Mouse (Mus musculus): ENCODE measurements around the gene Ssbp1. TPM values are rescaled to one million over a fixed set of nuclear protein-coding genes. Genes with fewer than 3 reads are reported as not detected.

The Ssbp1 gene
- total RNA-seq, 2 experiments from 2014 or later: 29.9 to 30.0 TPM

- no peak for DNase-seq (ENCODE audit: low spot score in 2 of 2)
Observed at GRCm38 (mm10) chr6:40454436-40455041, 16.6 kb upstream of the Ssbp1 start.

GRCm38 (mm10) chr6:40465710-40466109 is 5.4 kb upstream of the Ssbp1 start:
- DNase-seq (ENCODE audit: low spot score in 2 of 2): peak in 1 of 2 experiments; percentile 9

- no peak for DNase-seq (ENCODE audit: low spot score in 2 of 2)
Observed at GRCm38 (mm10) chr6:40471720-40472010, 513 bp downstream of the Ssbp1 start.

- DNase-seq (ENCODE audit: low spot score in 2 of 2): no peak
Observed at GRCm38 (mm10) chr6:40476132-40476531, 5.0 kb downstream of the Ssbp1 start.

GRCm38 (mm10) chr6:40479705-40480104 is 8.6 kb downstream of the Ssbp1 start:
- peak in 1 of 2 experiments; percentile 13 for DNase-seq (ENCODE audit: low spot score in 2 of 2)

GRCm38 (mm10) chr6:40482318-40482717 is 11.2 kb downstream of the Ssbp1 start:
- DNase-seq (ENCODE audit: low spot score in 2 of 2): no peak

GRCm38 (mm10) chr6:40490933-40491332 is 19.8 kb downstream of the Ssbp1 start, which contains the start of gene Tas2r137:
TSS of gene Tas2r137 (plus strand) at chr6:40491233.
- DNase-seq (ENCODE audit: low spot score in 2 of 2): no peak

- no peak for DNase-seq (ENCODE audit: low spot score in 2 of 2)
Observed at GRCm38 (mm10) chr6:40493229-40493628, 22.1 kb downstream of the Ssbp1 start, which contains the start of gene Tas2r108. TSS of gene Tas2r108 (plus strand) at chr6:40493529.

GRCm38 (mm10) chr6:40519408-40519807 is 48.3 kb downstream of the Ssbp1 start, which contains the start of gene Prss37:
TSS of gene Prss37 (minus strand) at chr6:40519508.
- DNase-seq (ENCODE audit: low spot score in 2 of 2): no peak

Other genes with a start within 250 kb of the Ssbp1 start
- 10 to 100 TPM; 41.1 to 43.6 TPM for gene Agk, start 146.2 kb upstream of the Ssbp1 start, total RNA-seq (2021)
- 10 to 100 TPM; 48.2 to 49.6 TPM for gene E330009J07Rik, start 35.2 kb upstream of the Ssbp1 start, total RNA-seq (2021)
- not detected for gene Wee2, start 32.3 kb upstream of the Ssbp1 start, total RNA-seq (2021)
- gene Tas2r137, start 19.9 kb downstream of the Ssbp1 start, total RNA-seq (2021): not detected
- not detected for gene Tas2r108, start 22.2 kb downstream of the Ssbp1 start, total RNA-seq (2021)
- not detected for gene Prss37, start 48.2 kb downstream of the Ssbp1 start, total RNA-seq (2021)
- not detected for gene Olfr461, start 83.7 kb downstream of the Ssbp1 start, total RNA-seq (2021)
- gene Olfr460, start 98.1 kb downstream of the Ssbp1 start, total RNA-seq (2021): not detected
- gene Clec5a, start 114.5 kb downstream of the Ssbp1 start, total RNA-seq (2021): 1 to 10 TPM in 1 of 2 experiments, under 1 TPM in 1; 0.99 to 1.4 TPM
- not detected for gene Tas2r138, start 142.0 kb downstream of the Ssbp1 start, total RNA-seq (2021)
- gene Mgam, start 157.5 kb downstream of the Ssbp1 start, total RNA-seq (2021): not detected